Mouse (Mus musculus): Measurements from ENCODE around the gene Cntnap2.

Cntnap2 gene

DNA sequence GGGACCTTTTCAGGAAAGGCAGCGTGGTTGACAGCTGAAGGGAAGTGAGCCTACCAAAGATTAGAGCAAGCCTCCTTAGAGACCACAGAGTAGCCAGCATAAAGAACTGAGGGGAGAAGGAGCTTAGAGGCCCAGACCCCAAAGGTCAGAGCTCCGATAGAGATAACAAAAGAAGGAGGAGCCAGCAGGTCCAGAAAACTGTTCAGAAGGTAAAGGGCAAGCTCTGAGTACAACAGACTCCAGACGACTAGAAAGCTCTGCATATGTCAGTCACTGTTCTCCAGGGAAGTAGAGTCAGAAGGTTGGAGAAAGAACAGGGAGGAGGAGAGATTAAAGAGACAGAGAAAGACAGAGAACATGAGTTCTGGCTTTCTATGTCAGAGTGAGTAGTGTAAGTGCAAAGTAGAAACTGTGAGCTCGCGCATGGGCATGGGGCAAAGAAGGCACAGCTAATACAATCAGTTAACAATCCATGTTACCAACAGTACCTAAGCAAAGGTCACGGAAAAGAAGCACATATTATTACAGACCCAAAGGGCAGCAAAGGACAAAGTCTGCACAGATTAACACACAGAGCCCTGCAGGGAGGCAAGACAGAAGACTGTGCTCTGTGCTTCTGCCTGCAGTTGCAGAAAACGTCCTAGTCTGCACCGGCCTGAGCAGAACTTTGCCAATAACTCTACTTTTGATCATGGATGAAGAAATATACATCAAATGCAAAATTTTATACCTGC lies 2247.1 kb downstream of the Cntnap2 start:
- DNase-seq (ENCODE audit: low read depth): no peak

DNA sequence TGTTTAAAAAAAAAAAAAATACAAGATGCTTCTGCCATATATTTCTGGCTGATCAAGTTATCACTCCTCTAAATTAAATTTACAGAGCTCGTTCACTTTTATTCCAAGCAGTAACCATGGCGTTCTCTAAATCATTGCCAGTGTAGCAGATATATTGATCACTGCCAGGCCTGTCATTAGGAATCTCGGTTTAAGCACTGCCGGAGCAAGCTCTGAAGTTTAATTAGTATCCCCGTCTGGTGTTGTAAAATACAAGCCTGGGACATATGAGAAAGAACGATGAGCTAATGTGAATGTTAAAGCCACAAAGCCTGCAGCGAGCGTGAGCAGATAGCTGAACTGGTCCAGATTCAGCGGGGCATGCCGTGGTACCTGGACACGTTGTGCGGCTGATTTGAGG lies 2247.8 kb downstream of the Cntnap2 start:
- no peak for DNase-seq (ENCODE audit: low read depth)

DNA sequence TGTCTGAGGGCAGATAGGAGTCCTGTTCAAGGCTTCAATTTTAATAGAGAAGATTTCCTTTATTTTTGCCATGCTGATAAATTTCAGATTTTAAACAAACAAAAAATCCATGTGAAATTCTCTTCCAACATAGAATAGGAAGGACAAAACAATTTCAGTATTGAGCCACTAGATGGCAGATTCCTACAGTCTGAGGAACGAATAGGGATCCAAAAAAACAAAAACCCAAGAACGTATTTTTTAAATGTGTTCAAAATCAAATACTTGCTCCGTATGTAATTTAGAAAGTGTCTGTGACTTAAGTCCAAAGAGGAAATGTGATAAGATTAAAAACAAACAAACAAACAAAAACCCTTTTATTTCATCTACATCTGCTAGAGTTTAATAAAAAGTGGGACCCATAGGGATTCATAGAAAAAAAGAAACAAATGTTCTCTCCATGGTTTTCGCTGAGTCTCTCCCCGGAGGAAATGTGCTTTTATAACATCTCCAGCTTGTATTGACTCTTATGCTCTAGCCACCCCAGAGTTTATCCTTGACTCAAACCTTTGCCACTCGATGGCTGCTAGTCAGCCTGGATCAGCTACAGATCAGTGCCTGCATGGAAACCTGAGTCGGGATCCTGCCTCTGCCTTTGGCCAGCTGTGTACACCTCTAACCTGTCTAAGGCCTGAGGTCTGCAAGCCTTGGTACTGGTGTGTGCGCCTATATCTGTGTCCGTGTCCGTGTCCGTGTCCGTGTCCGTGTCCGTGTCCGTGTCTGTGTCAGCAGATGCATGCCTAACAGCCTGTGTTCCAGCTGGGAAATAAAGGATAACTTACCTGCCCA lies 2255.6 kb downstream of the Cntnap2 start:
- peak; percentile 45 for DNase-seq (ENCODE audit: low read depth)

DNA sequence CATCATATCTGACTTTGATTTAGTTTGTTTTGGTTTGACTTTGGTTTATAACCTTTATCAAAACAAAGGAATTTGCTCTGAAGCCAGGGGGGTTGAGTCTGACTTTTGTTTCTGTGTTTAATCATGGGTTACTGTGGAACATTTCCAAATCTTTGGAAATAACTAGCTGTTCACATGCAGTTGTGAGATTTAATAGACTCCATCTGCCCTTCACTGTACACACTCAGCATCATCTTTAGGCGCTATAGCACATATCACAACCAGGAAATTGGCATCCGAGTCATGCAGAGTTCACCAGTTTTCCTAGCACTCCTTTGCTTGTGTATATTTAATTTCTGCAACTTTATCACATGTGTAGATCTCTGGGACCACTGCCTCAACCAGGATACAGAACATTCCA lies 2256.3 kb downstream of the Cntnap2 start:
- no peak for DNase-seq (ENCODE audit: low read depth)

DNA sequence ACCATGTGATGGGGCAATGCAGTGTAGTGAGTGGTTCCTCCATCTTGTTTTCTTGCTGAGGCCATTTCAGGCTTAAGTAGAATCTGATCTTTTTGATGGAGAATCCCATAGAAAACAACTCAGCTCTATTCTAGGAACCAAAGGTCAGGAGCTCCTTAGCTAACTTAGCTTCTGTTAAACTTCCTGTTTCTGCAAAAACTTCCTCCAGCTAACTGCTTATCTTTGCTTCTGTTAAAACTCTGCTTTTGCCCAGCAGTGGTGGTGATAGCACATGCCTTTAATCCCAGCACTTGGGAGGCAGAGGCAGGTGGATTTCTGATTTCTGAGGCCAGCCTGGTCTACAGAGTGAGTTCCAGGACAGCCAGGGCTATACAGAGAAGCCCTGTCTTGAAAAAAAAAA lies 2258.1 kb downstream of the Cntnap2 start:
- DNase-seq (ENCODE audit: low read depth): no peak

DNA sequence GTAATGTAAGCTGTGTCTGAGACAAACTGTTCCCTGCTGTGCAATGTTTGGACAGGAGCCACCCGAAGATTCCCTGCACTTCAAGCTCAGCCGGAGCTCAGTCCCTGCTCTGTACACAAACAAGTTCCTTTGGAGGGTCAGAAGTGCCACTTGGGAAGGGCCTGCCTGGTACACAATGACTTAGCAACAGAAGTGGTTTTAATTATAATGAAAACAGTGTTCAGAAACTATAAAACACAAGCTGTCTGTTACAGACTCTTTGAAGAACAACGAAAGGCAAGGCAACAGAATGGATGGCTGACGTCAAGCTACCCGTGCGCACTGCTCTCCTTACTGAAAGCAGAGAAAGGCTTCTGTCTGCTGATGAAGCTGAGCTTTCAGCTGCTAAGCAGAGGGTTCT lies 2259.5 kb downstream of the Cntnap2 start:
- no peak for DNase-seq (ENCODE audit: low read depth)

DNA sequence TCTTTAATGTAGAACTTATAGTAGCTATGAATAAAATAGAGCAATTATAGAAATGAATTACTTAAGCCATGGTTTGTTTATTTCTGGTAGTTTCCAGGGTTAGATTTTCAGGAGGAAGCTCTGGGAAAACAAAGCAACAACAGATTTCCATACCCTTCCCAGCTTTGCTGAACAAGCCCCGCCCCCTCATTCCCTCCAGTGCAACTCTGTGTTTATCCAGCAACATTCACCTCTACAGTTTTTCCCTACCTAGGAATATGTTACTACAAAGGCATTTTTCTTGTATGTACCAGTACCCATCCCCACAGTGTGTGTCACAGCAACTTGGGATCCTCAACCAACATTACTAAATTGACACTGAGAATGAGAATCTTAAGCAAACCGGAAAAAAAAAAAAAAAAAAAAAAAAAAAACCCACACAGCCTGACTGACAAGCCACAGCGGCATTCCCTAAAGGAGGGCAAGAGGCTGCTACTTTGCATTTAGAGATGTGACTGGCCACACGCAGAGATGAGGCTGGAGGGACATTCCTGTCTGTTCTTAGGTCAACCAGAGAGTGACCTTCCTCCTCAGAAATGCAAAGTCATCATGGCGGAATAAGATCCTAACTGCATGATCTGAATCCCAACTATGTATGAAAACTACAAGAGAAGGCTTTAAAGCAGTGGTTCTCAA lies 2260.3 kb downstream of the Cntnap2 start:
- no peak for DNase-seq (ENCODE audit: low read depth)

DNA sequence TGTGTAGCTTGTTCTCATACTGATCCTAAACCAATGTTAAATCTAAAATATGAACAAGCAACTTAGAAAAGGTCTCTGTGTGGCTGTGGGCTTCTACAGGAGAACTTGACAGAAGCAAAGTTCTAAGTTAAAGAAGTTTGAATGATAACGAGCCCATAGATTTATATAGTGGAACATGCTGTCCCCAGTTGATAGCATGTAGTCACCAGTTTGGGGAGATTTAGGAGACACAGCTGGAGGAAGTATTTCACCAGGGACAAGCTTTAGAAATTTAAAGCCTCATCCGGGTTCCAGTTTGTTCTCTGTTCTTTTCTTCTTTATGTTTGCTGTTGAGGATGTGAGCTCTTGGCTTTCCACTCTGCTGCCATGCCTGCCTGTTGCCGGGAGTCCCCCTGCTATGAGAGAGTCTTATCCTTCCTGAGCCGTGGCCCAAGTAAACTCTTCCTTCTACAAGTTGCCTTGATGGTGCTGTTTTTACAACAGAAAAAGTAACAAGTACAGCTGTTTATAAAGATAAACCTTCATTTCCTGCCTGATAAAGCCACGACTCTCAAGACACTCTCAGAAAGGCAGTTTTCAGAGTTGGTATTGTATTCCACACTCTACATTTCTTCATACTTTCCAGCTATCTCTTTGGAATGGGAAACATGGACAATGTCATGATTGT lies 2264.1 kb downstream of the Cntnap2 start:
- DNase-seq (ENCODE audit: low read depth): no peak

DNA sequence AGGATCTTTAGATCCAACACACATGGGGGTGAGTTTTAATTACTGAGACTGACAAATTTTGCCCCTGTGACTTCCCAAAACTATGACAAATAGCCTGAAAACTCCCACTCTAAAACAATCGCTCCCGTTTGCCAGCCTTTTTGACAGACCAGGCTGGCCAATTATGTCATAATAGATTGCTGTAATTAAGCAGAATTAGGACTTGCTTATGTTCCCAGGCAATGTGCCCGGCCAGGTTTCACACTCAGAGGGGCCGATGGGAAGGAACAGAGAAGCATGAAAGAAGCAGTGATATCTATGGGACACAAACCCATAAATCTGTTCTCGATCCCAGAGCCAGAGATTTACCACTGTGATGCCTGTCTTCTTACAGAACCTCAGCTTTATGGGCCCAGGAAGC lies 2264.7 kb downstream of the Cntnap2 start:
- DNase-seq (ENCODE audit: low read depth): no peak

DNA sequence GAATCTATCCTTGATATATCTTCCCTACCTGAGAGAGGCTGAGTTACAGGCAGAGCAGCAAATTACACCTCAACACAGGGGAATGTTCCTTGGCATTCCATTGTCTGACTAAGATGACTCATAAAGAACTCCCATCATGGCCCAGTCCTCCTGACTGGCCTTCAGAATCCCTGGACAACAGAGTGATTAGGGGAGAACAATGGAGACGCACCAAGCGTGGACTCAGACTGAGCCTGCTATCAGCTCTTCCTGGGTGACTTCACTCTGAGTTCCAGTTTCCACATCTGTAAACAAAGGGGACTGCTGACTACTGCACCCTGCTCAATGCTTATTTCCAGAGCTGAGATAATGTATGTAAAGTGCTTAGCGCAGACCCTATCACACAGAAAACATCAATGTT lies 2269.1 kb downstream of the Cntnap2 start:
- no peak for DNase-seq (ENCODE audit: low read depth)

DNA sequence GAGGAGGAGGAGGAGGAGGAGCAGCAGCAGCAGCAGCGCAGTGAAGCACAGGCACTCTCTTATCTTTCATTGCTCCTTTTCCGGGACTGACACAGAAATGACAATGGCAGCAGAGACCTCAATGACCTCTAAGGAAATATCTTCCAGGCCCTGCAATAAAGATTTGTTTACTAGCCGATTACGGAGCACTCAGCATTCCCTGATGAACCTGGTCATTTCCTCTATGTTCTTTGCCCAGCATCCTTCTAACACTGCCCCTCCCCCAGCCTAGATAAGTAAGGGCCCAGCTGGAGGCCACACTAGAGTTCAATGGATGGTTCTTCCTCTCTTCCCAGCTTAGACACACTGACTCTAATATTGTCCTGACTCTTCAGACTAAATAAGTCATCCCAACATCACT lies 2270.1 kb downstream of the Cntnap2 start:
- DNase-seq (ENCODE audit: low read depth): no peak

DNA sequence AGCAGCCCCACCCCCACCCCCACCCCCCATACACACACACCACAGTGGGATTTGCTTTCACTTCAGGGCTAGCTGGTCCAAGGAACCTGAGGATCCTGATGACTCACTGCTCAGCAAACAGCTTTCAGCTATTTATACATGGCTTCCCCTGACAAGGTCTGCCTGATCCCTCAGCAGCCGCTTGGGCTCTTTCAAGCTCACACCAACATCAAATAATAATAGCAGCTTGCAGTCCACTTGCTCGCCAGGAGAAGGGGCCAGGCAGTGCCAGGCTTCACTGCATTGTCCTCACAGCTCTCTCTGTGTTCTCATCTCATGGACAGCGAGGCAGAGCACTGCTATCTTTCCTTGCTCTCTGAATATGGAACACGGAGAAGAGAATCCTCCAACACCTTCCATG lies 2273.9 kb downstream of the Cntnap2 start:
- DNase-seq (ENCODE audit: low read depth): no peak

DNA sequence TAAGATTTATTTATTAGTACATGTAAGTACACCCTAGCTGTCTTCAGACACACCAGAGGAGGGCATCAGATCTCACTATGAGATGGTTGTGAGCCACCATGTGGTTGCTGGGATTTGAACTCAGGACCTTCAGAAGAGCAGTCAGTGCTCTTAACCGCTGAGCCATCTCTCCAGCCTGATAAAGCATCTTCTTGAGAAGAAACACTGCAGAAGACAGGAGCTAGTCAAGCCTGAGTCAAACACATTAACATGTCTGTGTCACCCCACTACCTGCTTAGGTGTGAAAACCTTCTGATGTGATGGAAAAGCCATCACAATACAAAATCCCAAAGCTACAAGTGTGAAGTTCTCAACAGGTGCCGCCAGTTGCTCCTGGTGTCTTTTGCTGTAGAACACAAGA lies 2275.2 kb downstream of the Cntnap2 start:
- DNase-seq (ENCODE audit: low read depth): no peak

DNA sequence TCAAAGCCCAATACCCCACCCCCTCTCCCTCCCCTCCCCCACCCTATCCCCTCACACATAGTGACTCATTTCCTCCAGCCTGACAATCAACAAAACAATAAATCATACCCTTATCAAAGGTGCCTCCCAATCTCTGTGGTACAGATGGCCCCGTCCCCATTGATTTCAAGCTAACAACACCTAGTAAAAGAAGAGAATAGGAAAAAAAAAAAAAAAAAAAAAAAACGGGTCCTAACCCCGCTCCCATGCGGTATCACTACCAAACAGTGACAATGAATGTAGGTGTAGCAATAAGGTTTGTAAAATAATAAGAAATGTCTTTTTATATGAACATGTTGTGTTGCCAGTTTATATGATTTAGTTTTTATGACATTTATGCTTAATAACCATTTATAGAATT lies 2278.1 kb downstream of the Cntnap2 start:
- no peak for DNase-seq (ENCODE audit: low read depth)

DNA sequence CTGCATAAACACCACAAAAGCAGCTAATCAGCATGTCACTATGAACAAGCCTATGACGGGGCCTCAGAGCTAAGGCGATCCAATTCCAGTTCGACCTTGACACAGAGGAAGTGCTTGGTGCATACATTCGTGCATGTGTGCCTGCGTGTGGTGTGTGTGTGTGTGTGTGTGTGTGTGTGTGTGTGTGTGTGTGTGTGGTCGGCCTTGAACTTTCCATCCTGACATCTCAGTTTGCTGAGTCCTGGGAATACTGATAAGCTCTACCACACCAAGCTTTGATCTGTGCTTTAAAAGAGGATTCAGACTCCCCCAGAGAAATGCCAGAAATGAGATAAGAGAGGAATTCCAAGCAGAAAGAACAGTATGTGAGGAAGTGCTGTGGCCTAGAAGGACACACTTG lies 2279.0 kb downstream of the Cntnap2 start:
- DNase-seq (ENCODE audit: low read depth): no peak

DNA sequence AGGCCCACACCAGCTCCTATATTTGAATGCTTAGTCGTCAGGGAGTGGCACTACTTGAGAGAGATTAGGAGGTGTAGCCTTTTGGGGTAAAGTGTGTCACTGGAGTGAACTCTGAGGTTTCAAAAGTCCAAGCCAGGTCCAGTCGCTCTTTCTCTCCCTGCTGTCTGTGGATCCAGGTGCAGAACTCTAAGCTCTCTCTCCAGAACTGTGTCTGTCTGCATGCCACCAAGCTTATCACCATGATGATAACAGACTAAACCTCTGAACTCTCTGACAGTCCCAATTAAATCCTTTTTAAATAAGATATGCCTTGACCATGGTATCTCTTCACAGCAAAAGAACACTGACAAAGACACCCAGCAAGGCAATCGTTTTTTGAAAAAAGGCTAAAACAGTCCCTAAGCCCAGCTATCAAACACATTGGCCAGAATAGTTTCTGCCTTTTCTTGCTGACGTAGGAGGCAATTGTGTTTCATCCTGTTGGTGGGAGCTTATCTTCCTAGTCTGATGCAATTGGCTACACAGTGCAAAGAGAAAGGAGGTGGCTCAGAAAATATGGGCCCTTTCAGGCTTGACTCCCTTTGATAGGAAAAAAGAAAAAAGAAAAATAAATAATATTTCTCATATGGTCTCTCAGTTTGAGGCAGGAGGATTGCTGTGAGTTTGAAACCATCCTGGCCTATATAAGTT lies 2281.8 kb downstream of the Cntnap2 start:
- no peak for DNase-seq (ENCODE audit: low read depth)

DNA sequence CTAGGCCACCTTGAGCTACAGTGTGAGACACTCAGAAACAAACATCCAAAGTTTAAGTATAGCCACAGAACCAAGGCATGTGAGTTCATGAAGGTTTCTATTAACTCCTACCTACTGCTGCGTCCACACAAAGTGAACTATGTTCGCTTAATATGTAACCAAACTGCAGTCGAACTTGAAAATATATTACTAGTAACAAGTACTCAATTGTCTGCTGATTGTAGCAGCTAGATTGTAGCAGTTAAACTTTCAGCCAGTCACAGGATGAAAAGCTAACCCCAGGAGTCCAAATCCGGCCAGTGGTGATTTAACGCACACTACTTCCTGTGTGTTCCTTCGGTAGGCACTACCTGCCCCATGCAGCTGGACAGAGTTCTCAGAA lies 2282.3 kb downstream of the Cntnap2 start:
- DNase-seq (ENCODE audit: low read depth): no peak

DNA sequence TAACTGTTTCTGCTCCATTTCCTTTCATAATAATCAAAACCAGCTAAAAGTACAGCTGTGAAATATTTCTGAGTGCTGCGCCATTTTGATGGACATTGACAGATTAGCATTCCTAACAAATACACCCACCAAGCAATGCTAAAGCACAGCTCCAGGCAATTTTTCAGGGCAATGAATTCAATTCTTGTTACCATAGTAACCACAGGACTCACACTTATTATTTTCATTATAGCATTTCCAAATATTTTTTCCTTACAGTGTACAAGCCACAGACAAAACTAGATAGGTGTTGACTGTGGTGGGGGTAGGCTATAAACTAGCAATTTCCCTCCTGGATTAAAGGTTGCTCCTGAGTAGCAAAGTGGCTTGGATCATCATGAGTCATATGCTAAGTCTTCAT lies 2284.1 kb downstream of the Cntnap2 start:
- DNase-seq (ENCODE audit: low read depth): no peak

DNA sequence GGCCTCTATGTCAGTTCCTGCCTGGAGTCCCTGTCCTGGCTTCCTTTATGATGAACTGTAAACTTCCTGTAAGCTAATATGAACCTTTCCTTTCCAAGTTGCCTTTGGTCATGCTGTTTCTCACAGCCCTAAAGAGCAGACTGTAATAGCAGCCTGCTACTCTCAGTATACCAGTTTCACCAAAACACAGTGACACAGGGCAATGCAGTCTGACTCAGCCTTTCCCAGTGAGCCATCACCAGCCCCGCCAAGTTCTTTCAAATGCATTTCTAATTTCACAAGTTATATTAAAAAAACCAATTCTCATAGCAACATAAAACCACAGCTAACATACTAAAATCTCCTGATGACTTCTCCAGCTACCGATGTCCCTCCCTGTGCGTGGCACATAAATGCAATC lies 2285.5 kb downstream of the Cntnap2 start:
- DNase-seq (ENCODE audit: low read depth): peak; percentile 72

DNA sequence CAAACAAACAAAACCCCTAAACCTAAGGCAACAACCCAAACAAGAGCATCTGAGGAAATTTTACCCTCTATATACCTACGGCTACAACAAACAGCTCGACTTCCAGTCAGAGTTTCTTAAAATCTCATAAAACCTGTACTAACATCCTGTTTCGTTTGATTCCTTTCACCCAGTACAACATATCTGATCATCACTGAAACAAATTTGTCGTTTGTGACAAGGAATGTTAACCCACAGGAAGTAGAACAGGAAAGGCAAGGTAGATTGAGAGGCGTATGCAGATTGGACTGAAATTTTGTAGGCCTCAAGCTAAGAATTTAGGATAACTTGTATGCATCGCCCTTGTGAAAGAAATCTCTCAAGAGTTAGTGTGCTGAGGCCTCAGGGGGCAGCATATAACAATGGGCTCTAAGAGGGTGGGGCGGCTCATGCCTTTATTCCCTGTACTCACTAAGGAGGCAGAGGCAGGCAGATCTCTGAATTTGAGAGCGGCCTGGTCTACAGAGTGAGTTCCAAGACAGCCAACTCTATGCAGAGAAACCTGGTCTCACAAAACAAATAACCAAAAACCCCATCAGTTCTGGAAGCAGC lies 2291.0 kb downstream of the Cntnap2 start:
- DNase-seq (ENCODE audit: low read depth): no peak

Measured in fibroblast of lung, adult 2 months (primary cell).